Mouse (Mus musculus): Measurements from ENCODE around the gene Figla. TPM values are rescaled to one million over a fixed set of nuclear protein-coding genes. Genes with fewer than 3 reads are reported as not detected.

The Figla gene
- polyA plus RNA-seq, 1 experiment = not detected

DNA sequence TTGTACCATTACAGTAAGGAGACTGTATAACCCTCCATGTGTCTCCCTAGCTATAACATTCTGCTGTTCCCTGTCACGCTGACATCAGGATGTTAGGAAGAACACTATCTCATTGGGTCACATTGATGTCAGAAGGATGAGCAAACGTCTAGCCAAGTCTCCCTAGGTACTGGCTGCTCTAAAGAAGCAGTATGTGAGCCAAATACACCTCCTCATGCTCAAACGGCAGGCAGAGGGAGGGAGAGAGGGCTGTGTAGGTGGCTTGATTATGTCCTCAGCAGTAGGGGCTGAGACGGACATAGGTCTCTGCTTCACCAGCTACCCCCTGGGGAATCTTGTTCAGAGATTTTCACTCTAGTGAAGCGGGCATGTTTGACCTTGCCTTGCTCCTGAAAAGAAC lies 51.2 kb downstream of the Figla start:
- TF ChIP-seq POLR2A (IDR thresholded peaks at IDR 0.05; ENCODE audit: borderline replicate concordance, low read depth, low read length) = no peak
- TF ChIP-seq CTCF (IDR thresholded peaks at IDR 0.05; ENCODE audit: low read depth, low read length) = no peak
- H3K4me3 ChIP-seq (ENCODE audit: insufficient read depth, low read length) = no peak overlapping the region
- no peaks in the 10 kb centered on the region for H3K4me1 ChIP-seq (ENCODE audit: control insufficient read depth, insufficient read depth, low read length)
- H3K27ac ChIP-seq (ENCODE audit: insufficient read depth, low read depth, low read length) = no peak overlapping the region

DNA sequence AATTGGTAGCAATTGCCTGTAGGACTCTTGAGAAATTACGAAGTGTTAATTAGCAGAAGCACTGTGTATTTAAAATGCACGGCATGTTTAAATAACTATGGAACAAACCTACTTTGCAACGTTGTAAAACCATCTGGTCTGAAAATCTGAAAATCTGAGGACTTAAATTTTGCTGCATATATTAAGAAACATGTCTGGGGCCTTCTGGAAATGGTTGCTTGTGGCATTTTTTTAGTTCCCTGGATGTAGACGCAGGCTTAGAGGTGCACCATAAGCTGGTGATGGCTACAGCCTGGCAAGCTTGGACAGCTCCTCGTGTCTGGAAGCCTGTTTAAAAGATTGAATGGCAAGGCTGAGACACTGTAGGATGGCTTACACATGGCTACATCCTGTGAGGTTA lies 53.0 kb downstream of the Figla start:
- H3K4me3 ChIP-seq (ENCODE audit: insufficient read depth, low read length) = no peak overlapping the region
- TF ChIP-seq CTCF (IDR thresholded peaks at IDR 0.05; ENCODE audit: low read depth, low read length) (no peak), POLR2A (IDR thresholded peaks at IDR 0.05; ENCODE audit: borderline replicate concordance, low read depth, low read length) (no peak)

DNA sequence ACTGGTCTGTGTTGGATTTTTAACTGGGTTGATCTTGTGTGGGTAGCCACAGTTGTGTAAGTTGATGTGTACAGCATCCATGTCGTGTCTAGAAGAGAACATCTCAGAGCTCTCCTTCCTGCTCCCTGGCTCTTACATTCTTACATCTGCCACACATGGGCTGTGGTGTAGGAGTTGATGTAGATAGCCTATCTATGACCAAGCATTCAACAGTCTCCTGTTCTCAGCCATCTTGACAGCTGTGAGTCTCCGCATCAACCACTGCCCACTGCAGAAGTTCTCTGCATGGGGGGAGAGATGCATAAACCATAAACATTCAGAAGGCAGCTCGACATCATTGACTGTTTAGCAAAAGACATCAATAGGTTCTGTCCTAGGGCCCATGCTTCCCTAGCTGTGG lies 53.9 kb downstream of the Figla start:
- no peak overlapping the region for H3K4me3 ChIP-seq (ENCODE audit: insufficient read depth, low read length)
- no peaks in the 10 kb centered on the region for H3K4me1 ChIP-seq (ENCODE audit: control insufficient read depth, insufficient read depth, low read length)
- H3K27ac ChIP-seq (ENCODE audit: insufficient read depth, low read depth, low read length) = no peak overlapping the region
- TF ChIP-seq CTCF (IDR thresholded peaks at IDR 0.05; ENCODE audit: low read depth, low read length) (no peak), POLR2A (IDR thresholded peaks at IDR 0.05; ENCODE audit: borderline replicate concordance, low read depth, low read length) (no peak)

More for the DNA sequence above, 53.0 kb downstream of the Figla start:
- no peaks in the 10 kb centered on the region for H3K4me1 ChIP-seq (ENCODE audit: control insufficient read depth, insufficient read depth, low read length)
- no peak overlapping the region for H3K27ac ChIP-seq (ENCODE audit: insufficient read depth, low read depth, low read length)

DNA sequence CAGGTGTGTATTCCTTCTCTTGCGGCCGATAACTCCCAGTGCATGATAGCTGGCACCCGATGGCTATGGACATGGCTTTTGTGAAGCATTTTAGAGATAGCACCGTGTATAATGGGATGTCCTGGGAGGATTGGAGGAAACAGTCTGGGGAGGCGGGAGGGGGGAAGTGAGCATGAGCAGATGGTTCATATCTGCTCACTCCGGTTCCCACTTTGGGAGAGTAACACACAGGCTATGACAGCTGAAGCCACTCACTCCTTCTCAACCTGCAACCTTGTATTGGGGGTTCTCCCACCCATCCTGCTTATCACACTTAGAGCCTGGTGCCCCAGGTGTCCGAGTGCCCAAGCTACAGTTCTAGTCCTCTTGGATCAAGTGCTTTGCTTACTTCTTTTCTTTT lies 54.3 kb downstream of the Figla start:
- Histone ChIP-seq H3K27ac (ENCODE audit: insufficient read depth, low read depth, low read length) (no peak overlapping the region), H3K4me1 (ENCODE audit: control insufficient read depth, insufficient read depth, low read length) (no peaks in the 10 kb centered on the region), H3K4me3 (ENCODE audit: insufficient read depth, low read length) (no peak overlapping the region)
- TF ChIP-seq POLR2A (IDR thresholded peaks at IDR 0.05; ENCODE audit: borderline replicate concordance, low read depth, low read length) (no peak), CTCF (IDR thresholded peaks at IDR 0.05; ENCODE audit: low read depth, low read length) (no peak)

Other genes starting within 250 kb of the Figla start
- not detected in 2 replicates for gene Nat8f6, start 195.2 kb upstream of the Figla start, polyA plus RNA-seq (2012; ENCODE audit: insufficient read depth, insufficient read length, missing spikeins)
- gene Nat8f5, start 195.2 kb upstream of the Figla start, polyA plus RNA-seq (2012; ENCODE audit: insufficient read depth, insufficient read length, missing spikeins) = not detected in 2 replicates
- not detected in 2 replicates for gene Nat8, start 184.1 kb upstream of the Figla start, polyA plus RNA-seq (2012; ENCODE audit: insufficient read depth, insufficient read length, missing spikeins)
- not detected in 2 replicates for gene Nat8f2, start 147.0 kb upstream of the Figla start, polyA plus RNA-seq (2012; ENCODE audit: insufficient read depth, insufficient read length, missing spikeins)
- 0.86 and 0.87 TPM in 2 replicates for gene Nat8f4, start 111.3 kb upstream of the Figla start, polyA plus RNA-seq (2012; ENCODE audit: insufficient read depth, insufficient read length, missing spikeins)
- gene Tprkb, start 104.3 kb upstream of the Figla start, polyA plus RNA-seq (2012; ENCODE audit: insufficient read depth, insufficient read length, missing spikeins) = 21.2 and 25.9 TPM in 2 replicates
- 3.9 and 9.7 TPM in 2 replicates for gene Nat8f1, start 100.5 kb upstream of the Figla start, polyA plus RNA-seq (2012; ENCODE audit: insufficient read depth, insufficient read length, missing spikeins)
- gene Dusp11, start 54.5 kb upstream of the Figla start, polyA plus RNA-seq (2012; ENCODE audit: insufficient read depth, insufficient read length, missing spikeins) = 105 and 108 TPM in 2 replicates
- not detected in 2 replicates for gene Add2, start 12.5 kb downstream of the Figla start, polyA plus RNA-seq (2012; ENCODE audit: insufficient read depth, insufficient read length, missing spikeins)
- gene Tgfa, start 179.1 kb downstream of the Figla start, polyA plus RNA-seq (2012; ENCODE audit: insufficient read depth, insufficient read length, missing spikeins) = not detected in 2 replicates